Mouse (Mus musculus) left cerebral cortex, postnatal 4 days (tissue): Measurements from ENCODE around the gene Hils1. TPM values are rescaled to one million over a fixed set of nuclear protein-coding genes. Genes with fewer than 3 reads are reported as not detected.
"Not testable (repeated sequence)": the region's sequence is repeated elsewhere in the genome, so short reads cannot be mapped to it uniquely, and the experiment has no call there.

Experiments
- DNase-seq: peaks from one replicate; pipeline ENCODE4 v3.0.0-alpha.2; 2022
- intact Hi-C: fragments of 180-260 bp; cut with DNase I; formaldehyde crosslinking; loops from one replicate; pipeline ENCODE4 v1.15.1; 2025
- total RNA-seq, 2 experiments: library from RNA; stranded (reverse); gene quantifications; 2 replicates each; pipeline ENCODE4 v1.2.3; 2021

Gene Hils1
- total RNA-seq, 2 experiments from 2014 or later = 0.46 TPM; not detected in 1

GRCm38 (mm10) chr11:95001058-95001457 is 33.7 kb downstream of the Hils1 start:
- intact Hi-C loops = no loop called here
- DNase-seq = peak; percentile 94

DNA sequence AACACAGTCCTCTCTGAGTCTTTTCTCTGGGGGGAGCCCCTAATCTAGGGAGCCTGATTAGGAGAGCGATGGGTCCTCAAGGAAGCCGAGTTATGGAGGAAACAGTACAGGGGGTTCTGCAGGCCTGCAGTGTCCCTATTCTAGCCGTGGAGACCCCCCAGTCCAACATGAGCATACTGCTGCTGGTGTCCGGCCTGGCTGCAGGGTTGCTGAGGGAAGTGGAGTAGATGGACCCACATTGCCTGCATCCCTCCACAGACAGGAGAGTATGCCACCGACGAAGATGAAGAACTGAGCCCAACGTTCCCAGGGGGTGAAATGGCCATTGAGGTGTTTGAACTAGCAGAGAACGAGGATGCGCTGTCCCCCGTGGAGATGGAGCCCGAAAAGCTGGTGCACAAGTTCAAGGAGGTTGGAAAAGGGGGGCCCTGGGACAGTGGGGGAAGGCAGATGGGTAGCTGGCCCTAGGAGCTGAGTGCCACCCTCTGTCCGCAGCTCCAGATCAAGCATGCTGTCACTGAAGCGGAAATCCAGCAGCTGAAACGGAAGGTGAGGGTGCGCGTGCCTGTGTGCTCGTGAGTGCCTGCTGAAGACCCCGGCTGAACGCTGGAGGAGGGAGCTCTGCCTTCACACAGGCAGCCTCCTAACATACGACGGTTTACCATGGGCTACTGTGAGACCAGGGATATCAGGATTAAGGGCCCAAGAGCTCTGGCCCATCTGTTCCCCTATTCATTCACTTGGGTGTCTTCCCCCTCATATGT is 34.4 kb downstream of the Hils1 start:
- intact Hi-C loops = no loop called here
- DNase-seq = no peak

DNA sequence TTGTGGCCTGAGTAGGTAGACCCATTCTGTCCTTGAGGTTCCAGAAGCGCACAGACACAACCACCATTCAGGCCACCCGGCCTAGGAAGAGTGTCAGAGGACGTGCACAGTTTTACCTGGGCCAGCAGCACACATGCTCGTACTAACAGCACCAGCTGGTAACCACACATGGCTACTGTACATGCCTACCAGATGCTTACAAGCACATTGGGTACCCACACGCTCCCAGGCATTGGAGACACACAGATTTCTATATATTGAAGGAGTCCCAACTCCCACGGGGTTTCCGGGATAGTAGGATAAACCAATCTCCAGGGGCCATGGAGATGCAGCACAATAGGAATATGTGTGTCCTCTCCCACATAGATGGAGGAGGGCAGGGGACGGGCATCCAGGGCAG is 35.3 kb downstream of the Hils1 start:
- no peak for DNase-seq

DNA sequence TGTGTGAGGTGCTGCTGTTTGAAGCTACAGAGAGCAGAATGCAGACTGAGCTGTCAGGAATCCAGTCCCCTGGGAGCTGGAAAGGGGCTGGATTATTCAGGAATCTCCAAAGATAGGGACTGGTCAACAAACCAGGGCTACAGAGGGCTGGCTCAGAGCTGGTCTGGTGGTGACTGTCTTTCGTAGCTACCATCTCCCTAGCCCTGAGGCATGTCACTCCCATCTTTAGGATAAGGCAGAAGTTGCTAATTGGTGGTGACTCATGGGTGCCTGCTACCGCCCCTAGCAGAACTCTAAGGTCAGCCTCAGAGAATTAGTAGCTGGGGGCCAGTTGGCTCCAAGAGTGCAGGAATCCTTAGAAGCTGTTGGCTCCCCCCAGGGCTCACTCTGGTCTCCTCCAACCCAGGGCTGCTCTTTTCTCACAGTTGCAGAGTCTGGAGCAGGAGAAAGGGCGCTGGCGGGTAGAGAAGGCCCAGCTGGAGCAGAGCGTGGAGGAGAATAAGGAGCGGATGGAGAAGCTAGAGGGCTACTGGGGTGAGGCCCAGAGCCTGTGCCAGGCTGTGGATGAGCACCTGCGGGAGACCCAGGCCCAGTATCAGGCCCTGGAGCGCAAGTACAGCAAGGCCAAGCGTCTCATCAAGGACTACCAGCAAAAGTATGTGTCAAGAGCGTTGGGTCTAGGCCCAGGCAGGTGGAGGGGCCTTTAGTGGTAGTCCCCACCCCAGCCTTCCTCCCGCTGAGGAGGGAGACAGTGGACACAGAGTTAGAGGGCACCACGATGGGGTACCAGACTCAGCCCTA is 36.9 kb downstream of the Hils1 start:
- intact Hi-C loops = no loop called here
- no peak for DNase-seq

More for the DNA sequence above, 35.3 kb downstream of the Hils1 start:
- intact Hi-C loops = no loop called here

DNA sequence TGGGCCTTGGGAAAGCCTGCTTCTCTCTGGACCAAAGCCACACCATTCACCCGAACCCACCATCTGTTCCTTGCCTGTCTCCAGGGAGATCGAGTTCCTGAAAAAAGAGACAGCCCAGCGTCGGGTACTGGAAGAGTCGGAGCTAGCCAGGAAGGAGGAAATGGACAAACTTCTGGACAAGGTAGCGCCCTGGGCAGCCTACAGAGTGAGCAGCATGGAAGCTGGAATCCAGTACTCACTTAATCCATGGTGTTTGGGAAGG is 37.5 kb downstream of the Hils1 start:
- intact Hi-C loops = no loop called here
- no peak for DNase-seq

DNA sequence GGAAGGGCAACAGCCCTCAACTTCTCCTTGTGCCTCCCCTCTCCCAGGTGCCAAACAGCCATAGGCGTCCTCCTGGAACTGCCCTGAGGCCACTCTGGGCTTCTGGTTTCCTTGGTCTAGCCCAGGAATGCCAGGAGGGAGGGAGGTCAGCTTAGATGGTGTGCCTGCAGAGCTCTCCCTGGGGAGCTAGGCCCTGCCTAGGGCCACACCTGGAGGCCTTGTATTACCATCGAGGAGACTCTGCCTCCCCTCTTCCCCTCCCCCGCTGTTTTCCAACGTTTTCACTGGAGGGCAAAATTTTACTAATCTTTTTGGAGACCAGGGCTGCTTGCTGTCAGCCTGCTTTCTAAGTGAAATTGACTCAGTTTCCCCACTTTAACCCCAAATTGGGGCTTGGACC is 38.6 kb downstream of the Hils1 start:
- no peak for DNase-seq
- intact Hi-C loops = no loop called here

DNA sequence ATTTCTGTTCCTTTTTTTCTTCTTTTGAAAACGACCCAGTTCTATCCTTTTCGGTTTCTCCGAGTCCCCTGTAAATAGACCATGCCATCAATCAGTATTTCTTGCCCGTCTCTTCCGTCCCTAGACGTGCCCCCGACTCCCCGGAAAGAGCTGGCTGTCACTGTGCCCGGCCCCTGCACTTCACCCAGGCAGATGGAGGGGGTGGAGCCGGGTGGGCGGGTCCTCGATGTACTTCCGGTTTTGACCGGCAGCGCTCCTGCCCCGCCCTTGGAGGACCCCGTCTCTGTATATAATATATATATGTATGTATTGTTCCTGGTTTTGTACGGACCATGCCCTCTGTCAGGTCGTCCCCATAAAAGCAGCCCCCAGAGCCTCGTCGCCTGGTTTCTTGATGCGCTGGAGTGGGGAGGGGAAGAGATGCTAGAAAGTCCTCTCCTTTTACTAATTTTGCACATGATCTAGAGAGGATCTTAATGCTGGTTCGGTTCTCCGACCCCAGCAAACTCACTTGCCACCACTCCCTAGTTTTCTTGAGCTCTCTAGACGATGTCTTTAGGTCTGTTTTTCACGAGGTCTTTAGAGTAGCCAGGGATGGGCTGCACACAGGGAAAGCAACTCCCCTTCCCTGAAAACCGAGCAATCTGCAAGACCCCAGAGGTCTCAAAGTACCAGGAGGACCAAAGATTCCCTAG is 39.3 kb downstream of the Hils1 start:
- intact Hi-C loops = no loop called here

GRCm38 (mm10) chr11:95007418-95007817 is 40.0 kb downstream of the Hils1 start:
- DNase-seq = no peak
- intact Hi-C loops = no loop called here

More for the DNA sequence above, 39.3 kb downstream of the Hils1 start:
- DNase-seq = peak; percentile 95

DNA sequence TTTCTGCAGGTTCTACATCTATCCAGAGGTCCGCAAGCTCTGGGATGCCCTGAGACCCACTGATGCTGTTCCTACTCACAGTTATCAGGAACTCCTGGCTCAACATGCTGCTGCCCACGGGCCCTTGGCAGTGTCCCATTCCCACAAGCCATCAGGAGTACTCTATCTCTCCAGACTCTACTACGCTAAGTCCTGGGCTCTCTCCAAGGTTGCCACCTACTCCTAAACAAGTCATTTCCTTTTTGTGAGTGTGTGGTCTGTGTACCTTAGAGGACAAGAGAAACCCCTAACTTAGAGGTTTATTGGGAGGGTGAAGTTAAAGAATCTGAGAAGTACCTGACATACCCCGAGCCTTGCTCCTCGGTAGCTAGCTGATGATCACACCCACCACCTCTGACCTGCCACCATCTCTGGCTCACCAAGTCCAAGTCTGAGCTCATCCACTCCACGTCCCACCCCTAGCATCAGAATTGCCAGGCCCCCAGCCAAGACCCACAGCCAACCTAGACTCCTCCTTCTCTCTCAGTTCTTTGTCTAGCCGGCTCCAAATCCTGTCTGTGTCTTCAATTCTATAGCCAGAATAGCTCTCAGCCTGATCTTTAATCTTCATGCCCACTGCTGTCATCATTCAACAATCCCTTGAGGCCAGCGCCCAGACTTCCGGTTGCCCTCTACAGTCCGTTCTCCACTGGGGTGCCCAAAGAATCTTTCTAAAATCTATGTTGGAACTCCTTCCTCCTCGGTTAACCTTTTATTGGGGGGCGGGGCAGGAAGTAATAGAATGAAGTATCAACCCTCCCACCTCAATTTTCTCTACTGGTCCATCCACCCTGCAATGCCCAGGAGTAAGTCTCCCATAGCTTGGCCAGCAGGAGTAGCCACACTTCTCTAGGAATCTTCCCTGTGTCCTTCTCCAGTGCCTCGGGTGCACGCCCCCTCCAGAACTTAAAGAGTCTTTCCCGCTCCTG is 41.6 kb downstream of the Hils1 start:
- peak; percentile 69 for DNase-seq

GRCm38 (mm10) chr11:95009629-95010014 is 42.2 kb downstream of the Hils1 start, which contains the start of gene Samd14:
Gene Samd14, plus strand, starts transcription at chr11:95009879.
- DNase-seq = peak; percentile 96
- intact Hi-C loops = no loop called here

More for the DNA sequence above, 41.6 kb downstream of the Hils1 start:
- intact Hi-C loops = no loop called here

GRCm38 (mm10) chr11:95010141-95010739 is 42.8 kb downstream of the Hils1 start:
- DNase-seq = peak; percentile 67
- intact Hi-C loops = no loop called here

GRCm38 (mm10) chr11:95010841-95011403 is 43.5 kb downstream of the Hils1 start:
- intact Hi-C loops, DNase-seq: not testable (repeated sequence)

GRCm38 (mm10) chr11:95011416-95011815 is 44.0 kb downstream of the Hils1 start:
- intact Hi-C loops = no loop called here
- DNase-seq = no peak

- no peak for DNase-seq
- intact Hi-C loops = no loop called here
These were observed 44.7 kb downstream of the Hils1 start for GRCm38 (mm10) chr11:95012075-95012474.

DNA sequence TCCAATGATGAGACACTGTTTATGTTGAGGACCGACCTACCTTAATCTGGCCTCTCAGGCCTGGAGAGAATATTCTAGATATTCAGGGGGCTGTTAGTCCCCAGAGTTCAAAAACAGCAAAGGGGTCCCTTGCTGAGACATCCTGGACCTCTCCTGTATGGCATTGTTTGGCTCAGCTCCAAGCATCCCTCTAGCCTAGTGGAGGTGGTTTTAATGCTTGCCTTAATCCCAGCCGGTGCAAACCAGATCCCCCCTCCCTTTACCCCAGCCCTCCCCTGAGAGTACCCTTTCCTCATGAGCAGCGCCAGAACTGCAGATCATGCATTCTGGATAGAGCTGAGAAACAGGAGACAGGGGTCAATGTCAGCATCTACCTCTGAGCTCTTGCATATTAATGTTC is 45.1 kb downstream of the Hils1 start:
- no peak for DNase-seq
- intact Hi-C loops = no loop called here

DNA sequence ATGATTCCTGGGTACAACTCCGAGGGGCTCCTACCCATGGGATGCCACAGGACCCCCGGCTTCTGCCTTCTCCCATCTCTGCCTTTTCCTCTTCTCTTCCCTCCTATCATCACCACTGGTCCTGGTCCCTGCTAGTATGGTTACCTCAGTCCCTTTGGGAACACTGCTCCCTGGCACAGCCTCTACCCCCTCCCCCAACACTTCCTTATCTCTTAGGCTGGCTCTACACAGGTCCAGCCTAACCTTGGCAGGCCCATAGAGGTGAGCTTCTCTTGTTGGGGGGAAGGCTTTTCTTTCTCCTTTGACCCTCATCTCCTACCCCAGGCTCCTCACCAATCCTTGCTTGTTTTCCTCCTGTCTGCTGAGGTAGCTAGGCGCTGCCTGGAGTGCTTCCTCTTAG is 48.1 kb downstream of the Hils1 start:
- intact Hi-C loops = no loop called here
- no peak for DNase-seq
